Mouse (Mus musculus) v-Abl transformed pro-B cells (cell line): ENCODE data around the gene Nav2.

Experiments used
- in situ Hi-C, 2 experiments: fragments of 400-800 bp; cut with MboI; formaldehyde crosslinking; loops; one replicate each; pipeline ENCODE4 v1.15.1; 2025; ENCODE audit not compliant: unreplicated experiment in 2 of 2

Gene Nav2

GRCm38 (mm10) chr7:49361465-49362090 lies 453.1 kb downstream of the Nav2 start:
- in situ Hi-C loops = no loop called here

GRCm38 (mm10) chr7:49364486-49365162 lies 456.1 kb downstream of the Nav2 start:
- in situ Hi-C loops = no loop called here

GRCm38 (mm10) chr7:49368590-49368989 lies 460.1 kb downstream of the Nav2 start:
- in situ Hi-C loops = no loop called here

GRCm38 (mm10) chr7:49369006-49369405 lies 460.5 kb downstream of the Nav2 start:
- in situ Hi-C loops = no loop called here

- in situ Hi-C loops = no loop called here
These were observed 461.4 kb downstream of the Nav2 start for GRCm38 (mm10) chr7:49369809-49370473.

GRCm38 (mm10) chr7:49371345-49371744 lies 462.8 kb downstream of the Nav2 start:
- in situ Hi-C loops = no loop called here

- in situ Hi-C loops = no loop called here
These were observed 463.5 kb downstream of the Nav2 start for GRCm38 (mm10) chr7:49371972-49372371.

GRCm38 (mm10) chr7:49373173-49373572 lies 464.7 kb downstream of the Nav2 start:
- in situ Hi-C loops = no loop called here

- in situ Hi-C loops = no loop called here
These were observed 465.1 kb downstream of the Nav2 start for GRCm38 (mm10) chr7:49373661-49374060.

- in situ Hi-C loops = no loop called here
These were observed 467.0 kb downstream of the Nav2 start for GRCm38 (mm10) chr7:49375499-49375974.

- in situ Hi-C loops = no loop called here
These were observed 470.1 kb downstream of the Nav2 start for GRCm38 (mm10) chr7:49378608-49379007.

- in situ Hi-C loops = no loop called here
These were observed 472.4 kb downstream of the Nav2 start for GRCm38 (mm10) chr7:49380940-49381339.

- in situ Hi-C loops = no loop called here
These were observed 474.4 kb downstream of the Nav2 start for GRCm38 (mm10) chr7:49382884-49383283.

- in situ Hi-C loops = no loop called here
These were observed 479.6 kb downstream of the Nav2 start for GRCm38 (mm10) chr7:49388137-49388536.

GRCm38 (mm10) chr7:49390312-49390711 lies 481.8 kb downstream of the Nav2 start:
- in situ Hi-C loops = no loop called here

- in situ Hi-C loops = no loop called here
These were observed 482.3 kb downstream of the Nav2 start for GRCm38 (mm10) chr7:49390829-49391228.

- in situ Hi-C loops = no loop called here
These were observed 483.7 kb downstream of the Nav2 start for GRCm38 (mm10) chr7:49392180-49392579.

GRCm38 (mm10) chr7:49392834-49393233 lies 484.3 kb downstream of the Nav2 start:
- in situ Hi-C loops = no loop called here

- in situ Hi-C loops = no loop called here
These were observed 485.3 kb downstream of the Nav2 start for GRCm38 (mm10) chr7:49393857-49394256.

GRCm38 (mm10) chr7:49396202-49396601 lies 487.7 kb downstream of the Nav2 start:
- in situ Hi-C loops = no loop called here

- in situ Hi-C loops = no loop called here
These were observed 489.0 kb downstream of the Nav2 start for GRCm38 (mm10) chr7:49397441-49398003.
